Mouse (Mus musculus): ENCODE results near the gene Sdf2l1.
A peak's percentile ranks its signal among the peaks of the same experiment; 100 is the strongest.
"Not testable (repeated sequence)": the region's sequence is repeated elsewhere in the genome, so short reads cannot be mapped to it uniquely, and the experiment has no call there.

Gene Sdf2l1

DNA sequence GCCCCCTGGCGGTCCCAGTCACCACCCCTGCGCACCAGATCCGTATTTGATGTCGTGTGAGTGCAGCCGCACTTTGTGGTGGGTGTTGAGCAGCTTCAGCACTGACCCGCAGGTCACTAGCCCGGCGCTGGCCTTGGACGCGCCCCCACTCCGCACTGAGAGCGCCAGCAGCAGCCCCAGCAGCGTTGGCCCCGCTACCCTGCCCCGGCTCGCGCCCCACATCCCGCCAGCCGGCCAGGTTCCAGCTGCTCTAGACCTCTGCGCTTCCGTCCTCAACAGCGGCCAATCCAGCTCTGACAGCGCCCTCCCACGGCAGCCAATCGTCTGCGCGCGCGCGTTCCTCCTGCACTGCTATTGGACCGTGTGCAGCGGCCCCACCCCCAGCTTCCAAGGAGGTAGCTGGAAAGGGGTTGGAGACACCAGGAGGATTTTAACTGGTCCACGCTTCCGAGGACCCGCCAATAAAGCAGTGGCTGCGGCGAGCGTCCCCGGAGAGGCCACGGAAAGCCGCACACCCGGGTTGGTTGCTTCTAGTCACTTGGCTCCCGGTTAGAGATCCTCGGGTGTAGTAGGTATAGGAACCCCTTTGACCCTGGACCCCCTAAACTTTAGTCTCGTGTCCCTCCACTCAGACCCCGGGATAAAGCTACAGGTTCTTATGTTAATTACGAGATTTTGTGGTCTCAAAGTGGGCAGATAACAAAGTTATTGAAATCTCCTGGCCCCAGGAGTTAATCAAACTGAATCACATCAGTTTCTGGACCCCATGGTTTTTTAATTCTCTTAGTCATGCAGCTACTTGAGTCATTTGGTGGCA, at the start of gene Sdf2l1:
Gene Sdf2l1 (minus strand): TSS at position 295 of the 817 bp plus-strand sequence.
- DNase-seq (ENCODE audit: low spot score in 2 of 2) = peak; percentile 92 to 97

DNA sequence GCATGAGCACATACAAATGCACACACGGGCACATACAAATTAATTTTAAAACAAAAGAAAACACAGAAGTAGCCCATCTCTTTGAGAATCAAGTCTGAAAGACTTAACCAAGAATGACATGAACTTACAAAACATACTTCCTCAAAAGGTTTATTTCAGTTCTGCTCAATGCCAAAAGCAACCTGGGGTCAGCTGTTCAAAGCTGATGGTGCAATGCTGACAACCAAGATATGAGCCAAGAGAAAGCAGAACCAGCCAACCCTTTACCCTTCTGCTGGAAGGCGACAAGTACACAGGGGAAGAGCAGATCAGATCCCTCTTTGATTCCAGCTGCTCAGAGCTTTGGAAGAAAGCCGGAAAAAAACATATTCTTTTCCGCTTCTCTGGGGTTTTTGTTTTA, 49.2 kb upstream of the Sdf2l1 start:
- no peak for DNase-seq (ENCODE audit: low spot score in 2 of 2)

DNA sequence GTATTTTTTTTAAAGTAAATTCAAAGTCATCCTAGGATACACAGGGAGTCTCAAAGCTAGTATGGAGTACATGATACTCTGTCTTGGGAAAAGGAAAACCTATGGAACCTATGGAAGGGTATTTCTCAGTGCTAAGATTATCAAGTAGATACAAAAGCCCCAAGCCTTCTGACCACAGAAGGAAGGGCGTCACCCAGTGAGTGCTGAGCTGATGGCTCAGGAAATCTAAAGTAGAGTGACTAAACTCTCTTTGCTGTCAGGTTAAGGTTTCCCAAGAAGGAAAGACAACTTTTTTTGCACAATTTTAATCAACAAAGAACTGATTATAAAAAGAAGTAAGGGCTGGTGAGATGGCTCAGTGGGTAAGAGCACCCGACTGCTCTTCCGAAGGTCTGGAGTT, 47.5 kb upstream of the Sdf2l1 start:
- no peak for DNase-seq (ENCODE audit: low spot score in 2 of 2)

DNA sequence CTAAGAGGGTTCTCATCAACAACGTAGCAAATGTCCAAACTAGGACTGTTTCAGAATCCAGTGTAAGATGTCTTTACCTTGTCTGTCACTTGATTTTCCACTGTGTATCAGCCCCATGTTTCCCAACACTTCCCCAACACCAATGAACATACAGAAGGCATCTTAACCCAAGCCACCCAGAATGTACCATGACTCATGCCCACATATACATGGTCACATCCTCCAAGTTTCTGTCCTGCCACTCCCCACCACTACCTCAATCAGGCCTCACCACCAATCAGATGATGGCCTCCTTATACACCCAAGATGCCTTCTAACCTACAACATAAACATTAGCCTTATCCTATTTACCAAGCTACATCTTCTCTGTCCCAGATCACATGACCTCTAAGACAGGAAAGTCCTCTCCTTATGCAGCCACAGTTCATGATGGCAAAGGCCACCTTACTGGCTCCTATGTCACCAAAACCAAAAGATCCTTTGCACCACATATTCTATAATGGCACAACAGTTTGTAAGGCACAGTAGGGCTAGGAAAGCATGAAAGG, 45.5 kb upstream of the Sdf2l1 start:
- no peak for DNase-seq (ENCODE audit: low spot score in 2 of 2)

DNA sequence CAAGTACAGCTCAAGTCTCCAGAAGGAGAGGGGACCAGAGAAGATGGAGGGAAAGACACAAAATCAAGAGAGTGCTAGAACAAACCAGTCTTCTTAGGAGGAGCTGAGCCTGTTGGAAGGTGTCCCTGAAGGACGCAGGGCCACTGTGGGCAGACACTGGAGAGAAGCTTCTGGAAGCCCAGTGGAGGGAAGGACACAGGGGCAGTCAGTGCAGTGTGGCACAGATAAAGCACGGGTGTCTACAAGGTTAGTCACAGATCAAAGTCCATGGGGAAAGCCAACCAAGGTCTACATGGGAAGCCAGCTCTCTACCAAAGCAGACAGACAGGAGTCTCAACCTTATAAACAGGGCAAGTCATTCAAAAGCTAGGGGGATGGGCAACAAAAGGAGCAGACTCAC, 43.6 kb upstream of the Sdf2l1 start:
- DNase-seq (ENCODE audit: low spot score in 2 of 2) = no peak

DNA sequence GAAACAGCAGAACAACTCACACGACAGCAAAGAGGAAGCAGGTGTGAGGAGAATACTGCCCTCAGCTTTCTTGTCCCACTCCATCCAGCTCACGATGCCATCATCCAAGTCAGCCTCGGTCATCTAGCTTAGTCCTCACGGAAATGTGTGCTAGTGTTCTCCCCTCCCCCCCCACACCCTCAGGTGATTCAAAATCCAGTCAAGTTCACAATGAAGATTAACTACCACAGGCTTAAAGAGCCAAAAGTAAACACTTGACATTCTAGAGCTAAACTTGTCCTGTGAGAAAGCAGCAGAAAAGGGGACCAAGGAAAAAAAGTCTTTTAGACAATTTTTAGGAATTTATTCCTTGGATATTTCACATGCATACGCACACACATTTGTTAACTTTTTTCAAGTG, 35.9 kb upstream of the Sdf2l1 start:
- DNase-seq (ENCODE audit: low spot score in 2 of 2) = no peak

DNA sequence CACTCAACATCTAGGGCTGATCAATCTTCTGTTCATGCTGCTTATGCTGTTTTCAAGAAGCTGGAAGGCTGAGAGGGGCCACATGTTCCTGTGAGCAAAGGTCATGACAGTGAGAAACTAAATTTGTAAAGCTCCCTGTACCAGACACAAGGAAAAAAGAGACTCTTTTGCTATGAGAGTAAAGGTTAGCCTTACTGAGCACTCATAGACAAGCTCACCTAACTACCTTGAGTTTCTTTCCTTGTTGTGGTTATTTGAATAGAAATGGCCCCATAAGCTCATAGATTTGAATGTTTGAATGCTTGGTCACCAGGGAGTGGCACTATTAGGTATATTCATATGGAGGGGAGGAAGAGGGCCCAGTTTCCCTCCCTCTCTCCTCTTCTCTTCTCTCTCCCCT, 35.0 kb upstream of the Sdf2l1 start:
- DNase-seq (ENCODE audit: low spot score in 2 of 2) = no peak

DNA sequence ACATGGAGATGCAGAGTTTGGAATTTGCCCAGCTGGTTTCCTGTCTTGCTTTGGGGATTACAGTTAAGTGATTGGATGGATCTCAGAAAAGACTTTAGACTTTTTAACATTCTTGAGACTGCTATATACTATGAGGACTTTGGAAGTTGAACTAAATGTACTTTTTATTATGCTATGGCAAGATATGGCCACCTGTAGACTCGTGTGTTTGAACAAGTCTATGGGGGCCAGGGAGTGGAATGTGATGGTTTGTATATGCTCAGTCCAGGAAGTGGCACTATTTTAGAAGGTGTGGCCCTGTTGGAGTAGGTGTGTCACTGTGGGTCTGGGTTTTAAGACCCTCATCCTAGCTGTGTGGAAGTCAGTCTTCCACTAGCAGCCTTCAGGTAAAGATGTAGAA, 33.3 kb upstream of the Sdf2l1 start:
- DNase-seq (ENCODE audit: low spot score in 2 of 2) = not testable (repeated sequence)

DNA sequence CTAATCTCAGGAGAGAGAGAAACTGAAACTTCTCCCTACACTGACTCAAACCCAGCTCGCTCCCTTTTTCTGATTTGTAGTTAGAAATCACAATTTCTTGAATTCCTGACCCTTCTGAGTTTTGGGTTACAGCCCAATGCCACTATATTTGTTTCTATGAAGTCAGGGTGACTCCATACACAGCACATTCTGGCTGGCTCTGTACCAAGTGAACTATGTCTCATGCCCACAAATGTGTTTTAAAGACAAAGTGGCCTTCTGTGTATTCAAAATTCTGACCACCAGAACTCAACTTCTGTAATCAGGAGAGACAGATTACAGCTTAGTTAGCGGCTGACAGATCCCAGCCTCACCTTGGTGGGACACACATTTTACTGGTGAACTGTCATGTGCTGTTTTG, 22.2 kb upstream of the Sdf2l1 start:
- no peak for DNase-seq (ENCODE audit: low spot score in 2 of 2)

DNA sequence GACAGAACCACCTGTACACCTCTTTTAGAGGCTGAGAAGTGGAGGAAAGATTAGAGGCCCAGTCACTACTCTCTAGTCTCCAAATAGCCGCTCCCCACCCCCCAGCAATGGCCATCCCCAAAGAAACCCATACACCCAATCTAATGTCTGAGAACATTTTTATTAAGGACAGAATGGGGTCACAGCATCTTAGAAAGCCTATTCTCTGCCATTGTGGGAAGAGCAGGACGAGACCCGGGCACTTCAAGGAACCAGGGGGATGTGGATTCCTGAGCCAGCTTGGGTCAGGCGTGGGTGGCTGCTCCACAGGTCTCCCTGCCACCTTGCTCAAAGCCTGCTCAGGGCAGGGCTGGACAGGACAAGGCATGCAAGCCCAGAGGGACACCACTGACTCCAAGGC, 19.7 kb upstream of the Sdf2l1 start:
- no peak for DNase-seq (ENCODE audit: low spot score in 2 of 2)

DNA sequence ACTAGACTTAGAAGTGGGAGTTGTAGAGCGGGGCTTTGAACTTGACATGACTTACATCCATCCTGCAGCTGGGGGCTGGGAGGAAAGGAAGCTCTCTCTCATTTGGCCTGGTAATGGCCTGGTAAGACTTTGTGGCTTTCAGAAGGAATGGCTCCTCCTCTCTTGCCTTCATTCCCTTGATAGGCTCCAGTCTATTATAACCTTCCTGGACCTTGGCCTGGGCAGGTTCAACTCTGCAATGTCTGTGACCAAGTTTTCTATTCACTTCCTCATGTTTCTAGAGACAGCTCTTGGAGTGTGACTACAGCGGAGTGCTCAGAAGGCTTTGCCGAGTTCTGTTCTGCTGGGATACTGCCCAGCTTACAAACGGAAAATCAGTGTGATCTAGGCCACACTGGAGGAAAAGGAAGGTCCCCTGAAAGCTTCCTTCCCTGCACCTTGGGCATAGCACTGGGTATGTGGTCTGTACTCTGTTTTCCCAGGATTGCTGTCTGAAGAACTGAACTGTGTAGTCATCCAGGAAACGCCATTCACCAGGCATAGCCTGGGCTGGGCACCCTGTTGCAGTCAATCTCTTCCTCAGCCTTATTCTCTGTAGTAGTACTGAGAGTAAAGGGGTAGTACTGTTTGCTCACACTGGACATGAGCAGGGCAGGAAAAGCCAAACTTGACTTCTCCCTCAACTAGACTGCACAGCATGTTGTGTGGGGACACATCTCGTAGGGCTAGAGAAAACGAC, 18.5 kb upstream of the Sdf2l1 start:
- DNase-seq (ENCODE audit: low spot score in 2 of 2) = no peak

DNA sequence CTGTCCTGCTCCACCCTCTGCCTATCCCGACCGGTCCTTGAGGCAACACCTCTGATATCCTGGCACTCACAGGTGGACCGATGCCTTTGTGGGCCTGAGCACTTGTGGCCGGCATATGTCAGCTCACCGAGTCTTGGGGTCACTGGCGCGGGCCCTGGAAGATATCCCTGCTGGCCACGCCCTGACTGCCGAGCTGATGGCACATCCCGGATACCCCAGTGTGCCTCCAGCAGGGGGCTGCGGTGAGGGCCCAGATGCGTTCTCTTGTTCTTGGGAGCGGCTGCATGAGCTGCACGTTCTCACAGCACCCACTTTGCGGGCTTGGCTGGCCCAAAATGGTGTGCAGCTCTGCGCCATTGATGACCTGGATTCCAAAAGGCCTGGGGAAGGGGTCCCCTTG, 15.9 kb upstream of the Sdf2l1 start:
- no peak for DNase-seq (ENCODE audit: low spot score in 2 of 2)

DNA sequence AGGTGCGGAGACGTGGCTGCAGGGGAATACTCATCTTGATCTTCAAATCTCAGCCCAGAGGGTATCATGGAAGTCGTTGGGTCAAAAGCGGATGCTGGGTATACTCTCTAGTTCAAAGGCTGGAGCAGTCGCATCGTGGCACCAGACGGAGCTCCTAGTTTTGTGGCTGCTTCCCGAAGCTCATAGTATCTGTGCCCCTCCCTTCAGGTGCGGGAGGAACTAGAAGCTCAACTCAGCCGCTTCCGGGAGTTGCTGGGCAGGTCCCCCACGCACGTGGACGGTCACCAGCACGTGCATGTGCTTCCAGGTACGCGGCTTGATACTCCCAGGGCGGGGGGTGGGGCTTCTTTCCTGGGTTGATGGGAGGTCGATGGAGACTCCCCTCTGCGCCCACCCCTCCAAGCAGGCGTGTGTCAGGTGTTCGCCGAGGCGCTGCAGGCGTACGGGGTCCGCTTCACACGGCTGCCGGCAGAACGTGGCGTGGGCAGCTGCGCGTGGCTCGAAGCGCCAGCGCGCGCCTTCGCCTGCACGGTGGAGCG, 15.3 kb upstream of the Sdf2l1 start:
- DNase-seq (ENCODE audit: low spot score in 2 of 2) = no peak

DNA sequence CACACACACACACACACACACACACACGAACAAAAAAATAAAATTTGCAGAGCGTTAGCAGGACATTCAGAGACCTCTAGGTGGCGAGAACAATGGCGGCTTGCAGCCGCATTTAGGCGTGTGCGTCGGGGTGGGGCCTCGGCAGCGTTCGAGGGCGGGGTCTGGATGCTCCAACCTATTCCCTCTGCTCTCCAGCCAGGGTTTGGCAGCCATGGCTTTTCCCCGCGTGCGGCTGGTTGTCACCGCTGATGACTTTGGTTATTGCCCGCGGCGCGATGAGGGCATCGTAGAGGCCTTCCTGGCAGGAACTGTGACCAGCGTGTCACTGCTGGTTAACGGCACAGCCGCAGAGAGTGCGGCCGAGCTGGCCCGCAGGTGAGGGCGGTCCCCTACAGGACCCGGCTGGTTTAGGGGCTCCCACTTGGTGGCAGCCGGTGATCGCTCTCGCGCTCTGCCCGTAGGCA, 14.6 kb upstream of the Sdf2l1 start, which contains the start of gene Ccdc116:
Gene Ccdc116 (minus strand): TSS at position 458 of the 464 bp plus-strand sequence.
- DNase-seq (ENCODE audit: low spot score in 2 of 2) = peak; percentile 70 to 81

DNA sequence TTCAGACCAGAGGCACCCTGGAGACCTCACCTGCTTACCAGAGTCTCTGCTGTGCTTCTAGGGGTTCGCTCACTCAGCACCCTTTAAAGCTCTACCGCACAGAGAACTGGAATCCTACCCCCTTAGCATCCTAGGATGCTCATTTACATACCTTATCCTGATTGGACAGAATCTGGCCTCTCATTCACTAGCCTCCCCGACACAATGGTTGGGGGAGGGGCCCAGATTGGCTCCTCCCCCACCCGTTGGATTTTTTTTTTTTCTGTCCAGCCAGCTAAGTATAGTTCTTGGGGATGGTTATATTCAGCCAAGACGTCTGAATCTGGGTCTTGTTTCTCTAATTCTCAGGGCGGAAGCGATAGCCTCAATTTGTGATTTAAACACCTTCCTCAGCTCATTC, 12.2 kb upstream of the Sdf2l1 start, which contains the start of gene Ydjc:
Gene Ydjc (plus strand): TSS at position 283 of the 400 bp plus-strand sequence.
- no peak for DNase-seq (ENCODE audit: low spot score in 2 of 2)

DNA sequence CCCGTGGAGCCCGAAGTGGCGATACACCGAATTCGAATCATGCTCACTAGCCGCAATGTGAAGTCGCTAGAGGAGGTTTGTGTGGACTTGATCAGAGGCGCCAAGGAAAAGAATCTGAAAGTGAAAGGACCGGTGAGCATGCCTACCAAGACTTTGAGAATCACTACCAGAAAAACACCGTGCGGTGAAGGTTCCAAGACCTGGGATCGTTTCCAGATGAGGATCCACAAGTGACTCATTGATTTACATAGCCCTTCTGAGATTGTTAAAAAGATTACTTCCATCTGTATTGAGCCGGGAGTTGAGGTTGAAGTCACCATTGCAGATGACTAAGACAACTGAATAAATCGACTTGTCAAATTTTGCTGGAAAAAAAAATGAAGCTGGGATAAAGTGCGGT, 5.2 kb upstream of the Sdf2l1 start:
- no peak for DNase-seq (ENCODE audit: low spot score in 2 of 2)

DNA sequence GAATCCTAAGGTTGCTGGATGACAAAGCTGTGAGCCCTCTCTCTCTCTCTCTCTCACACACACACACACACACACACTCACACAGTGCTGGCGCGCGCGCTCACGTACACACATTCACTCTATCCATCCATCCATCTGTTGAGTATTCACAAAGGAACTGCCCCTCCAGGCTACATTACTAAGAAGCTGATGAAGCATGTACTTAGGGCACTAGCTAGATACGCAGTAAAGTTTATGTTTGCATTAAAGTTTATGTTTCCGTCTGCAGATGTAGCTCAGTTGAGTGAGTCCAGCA, 670 bp upstream of the Sdf2l1 start:
- DNase-seq (ENCODE audit: low spot score in 2 of 2) = no peak

DNA sequence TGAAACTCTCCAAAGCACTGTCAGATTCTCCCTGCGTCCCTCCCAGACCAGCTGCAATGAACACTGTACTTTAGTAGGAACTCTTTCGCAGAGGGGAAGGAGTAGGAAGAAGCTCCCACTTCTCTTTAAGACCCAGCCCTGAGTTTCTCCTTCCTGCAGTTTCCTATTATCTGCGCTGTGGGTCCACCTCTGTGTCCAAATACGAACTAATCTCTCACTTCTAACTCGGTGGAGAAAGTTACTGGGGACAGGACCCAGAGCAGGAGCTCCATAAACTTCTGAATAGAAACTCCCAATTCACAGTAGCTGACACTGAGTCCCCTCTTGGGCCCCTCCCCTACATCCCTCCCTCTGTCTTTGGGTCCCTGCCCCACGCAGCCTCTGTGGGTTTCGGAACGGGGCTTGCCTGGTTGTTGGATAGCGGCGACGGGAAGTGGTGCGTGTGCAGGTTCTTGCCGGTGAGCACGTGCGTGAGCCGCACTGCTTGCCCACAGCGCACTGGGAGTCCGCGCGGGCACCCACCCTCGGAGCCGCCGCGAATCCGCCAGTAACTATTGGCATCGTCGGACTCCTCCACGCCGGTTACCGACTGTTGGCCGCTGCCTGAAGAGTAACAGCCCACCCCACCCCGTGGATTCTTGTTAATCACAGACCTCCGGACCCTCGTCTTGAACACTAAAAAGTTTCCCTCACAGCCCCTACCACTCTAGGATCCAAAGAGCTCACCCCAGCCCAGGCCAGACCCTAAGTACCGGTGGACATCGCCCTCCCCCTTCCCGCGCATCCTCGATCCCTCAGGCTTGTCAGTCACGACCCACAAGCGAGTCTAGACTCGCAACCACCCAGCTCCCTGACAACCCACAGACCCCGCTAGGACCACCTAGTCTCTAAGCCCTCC, 743 bp downstream of the Sdf2l1 start:
- DNase-seq (ENCODE audit: low spot score in 2 of 2) = no peak

DNA sequence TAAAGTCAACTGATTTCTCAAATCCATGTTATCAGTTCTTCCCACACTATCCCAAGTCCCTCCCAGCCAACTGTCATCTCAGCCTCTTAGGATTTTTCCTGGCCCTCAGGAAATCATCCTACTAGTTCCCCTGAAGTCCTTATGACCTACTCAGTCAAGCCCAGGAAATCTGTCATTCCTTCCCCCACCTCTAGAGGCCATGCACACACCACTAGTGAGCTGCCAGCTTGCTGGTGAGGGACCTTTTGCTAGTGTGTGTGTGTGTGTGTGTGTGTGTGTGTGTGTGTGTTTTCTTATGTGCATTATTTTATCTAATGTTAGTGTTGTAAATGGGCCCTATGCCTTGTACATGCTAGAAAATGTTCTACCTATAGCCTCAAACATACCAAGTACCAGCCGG, 4.9 kb downstream of the Sdf2l1 start:
- no peak for DNase-seq (ENCODE audit: low spot score in 2 of 2)

DNA sequence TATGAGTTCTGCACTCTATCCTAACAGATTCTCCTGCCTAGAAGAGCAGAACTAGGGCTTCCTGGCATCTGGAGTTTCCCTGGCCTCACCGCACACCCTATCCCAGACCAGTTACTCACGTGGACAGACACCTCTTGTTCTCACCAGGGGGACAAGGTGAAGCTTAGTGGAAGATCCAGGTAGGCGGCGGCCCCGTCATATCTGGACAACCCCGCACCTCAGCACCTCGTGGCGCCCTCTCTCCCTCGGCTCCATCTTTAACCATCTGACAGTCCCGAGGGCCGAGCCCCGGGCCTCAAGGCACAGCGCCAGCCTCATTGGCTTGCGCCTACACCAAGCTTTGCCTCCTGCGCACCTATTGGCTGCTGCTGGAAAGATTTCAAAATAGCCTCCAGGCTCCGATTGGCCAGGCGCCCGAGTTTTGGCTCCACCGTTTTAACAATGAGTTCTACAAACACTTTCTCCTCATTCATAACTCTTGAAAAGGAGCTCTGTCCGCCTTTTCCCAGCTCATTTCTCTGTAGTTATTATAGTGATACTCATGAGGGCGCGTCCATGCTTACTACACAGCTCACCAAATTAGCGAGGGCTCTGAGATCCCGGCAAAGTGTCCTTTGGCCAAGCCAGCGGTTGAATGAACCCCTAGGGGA, 7.2 kb downstream of the Sdf2l1 start, which contains the start of gene 2610318N02Rik:
Gene 2610318N02Rik (minus strand): TSS at position 297 of the 650 bp plus-strand sequence.
- DNase-seq (ENCODE audit: low spot score in 2 of 2) = peak; percentile 61 to 78
